Mouse (Mus musculus) skeletal muscle tissue, adult 2 months (tissue): ENCODE data around the gene Ccdc171.
"Not testable (repeated sequence)": the region's sequence is repeated elsewhere in the genome, so short reads cannot be mapped to it uniquely, and the experiment has no call there.

Source experiments
- DNase-seq: peaks from one replicate; pipeline ENCODE4 v3.0.0-alpha.2; 2012; ENCODE audit warnings: low read depth, low spot score

Gene Ccdc171

DNA sequence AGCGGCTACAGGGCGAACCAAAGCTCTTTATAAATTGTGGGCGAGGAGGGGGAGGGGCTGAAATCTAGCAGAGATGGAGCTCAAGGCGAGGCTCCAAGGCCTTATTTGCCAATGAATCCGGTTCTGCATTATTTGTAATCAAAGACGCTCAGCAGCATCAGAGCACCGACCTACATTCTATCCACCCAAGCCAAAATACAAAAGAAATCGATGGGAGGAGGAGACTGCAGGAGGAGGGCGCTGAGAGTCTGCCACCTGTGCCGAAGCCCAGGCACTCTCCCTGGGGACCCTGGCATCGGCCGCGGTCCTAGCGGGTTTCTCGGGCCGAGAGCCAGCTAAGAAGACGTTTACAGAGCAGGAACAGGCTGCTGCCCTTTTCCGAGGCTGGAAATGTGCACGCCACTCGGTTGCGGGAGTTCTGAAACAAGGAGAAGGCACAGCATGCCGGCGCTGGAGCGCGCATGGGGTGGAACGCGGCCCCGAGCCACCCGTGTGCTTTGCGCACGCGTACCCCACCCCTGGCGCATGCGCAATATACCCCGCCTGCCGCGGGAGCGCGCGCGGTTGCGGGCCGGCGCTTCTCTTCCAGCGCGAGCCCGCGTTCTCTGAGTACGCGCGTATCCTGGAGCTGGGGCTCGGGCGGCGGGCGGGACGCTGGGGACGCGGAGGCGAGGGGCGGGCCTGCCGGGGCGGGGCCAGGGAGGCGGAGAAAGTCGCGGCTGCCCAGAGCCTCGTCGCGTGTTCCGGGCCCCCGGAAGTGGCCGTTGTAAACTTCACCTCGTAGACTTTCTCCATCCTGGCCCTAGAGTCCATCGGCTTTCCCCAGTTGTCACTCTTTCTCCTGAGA lies at the start of gene Ccdc171:
TSS of gene Ccdc171 (plus strand) at position 703 of the 847 bp plus-strand sequence.
- DNase-seq = peak; percentile 95

DNA sequence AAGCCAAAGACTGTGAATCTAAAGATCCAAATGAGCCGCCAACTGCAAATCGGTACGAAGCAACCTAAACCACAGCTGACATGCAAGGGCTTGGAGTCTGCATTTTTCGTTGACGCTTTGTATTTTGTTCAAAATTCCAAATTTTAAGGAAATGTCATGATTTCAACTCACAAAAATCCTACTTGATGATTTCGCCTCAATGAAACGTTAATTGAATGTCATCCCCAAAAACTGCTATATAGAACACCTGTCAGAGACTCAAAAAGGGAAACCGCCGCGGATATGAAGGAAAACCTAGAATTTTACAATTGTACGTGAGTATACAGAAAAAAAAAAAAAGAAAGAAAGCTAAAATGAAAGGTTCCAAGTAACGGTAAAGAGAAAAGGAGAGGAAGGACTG lies 40.1 kb upstream of the Ccdc171 start:
- DNase-seq = no peak

GRCm38 (mm10) chr4:83485735-83486116 lies 39.6 kb upstream of the Ccdc171 start:
- peak; percentile 66 for DNase-seq

- peak; percentile 54 for DNase-seq
Observed at GRCm38 (mm10) chr4:83486117-83486901, 39.0 kb upstream of the Ccdc171 start, which contains the start of gene Psip1. Gene Psip1 (minus strand): TSS chr4:83486459.

GRCm38 (mm10) chr4:83489121-83489520 lies 36.2 kb upstream of the Ccdc171 start:
- peak; percentile 1 for DNase-seq

DNA sequence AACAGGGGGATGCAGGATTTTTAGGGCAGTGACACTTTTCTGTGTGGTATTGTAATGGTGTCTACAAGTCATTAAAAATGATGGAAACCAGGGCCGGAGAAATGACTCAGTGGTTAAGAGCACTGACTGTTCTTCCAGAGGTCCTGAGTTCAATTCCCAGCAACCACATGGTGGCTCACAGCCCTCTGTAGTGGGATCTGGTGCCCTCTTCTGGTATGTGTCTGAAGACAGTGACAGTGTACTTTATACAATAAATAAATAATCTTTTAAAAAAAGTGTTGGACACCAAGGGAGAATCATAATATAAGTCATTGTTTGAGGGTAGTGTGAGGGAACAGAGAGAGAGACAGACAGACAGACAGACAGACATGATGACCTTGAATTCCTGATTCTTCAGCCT lies 32.2 kb upstream of the Ccdc171 start:
- no peak for DNase-seq

GRCm38 (mm10) chr4:83497013-83497412 lies 28.3 kb upstream of the Ccdc171 start:
- not testable (repeated sequence) for DNase-seq

- DNase-seq = no peak
Observed at GRCm38 (mm10) chr4:83500154-83501036, 24.9 kb upstream of the Ccdc171 start.

- no peak for DNase-seq
Observed at GRCm38 (mm10) chr4:83501037-83501430, 24.3 kb upstream of the Ccdc171 start.

DNA sequence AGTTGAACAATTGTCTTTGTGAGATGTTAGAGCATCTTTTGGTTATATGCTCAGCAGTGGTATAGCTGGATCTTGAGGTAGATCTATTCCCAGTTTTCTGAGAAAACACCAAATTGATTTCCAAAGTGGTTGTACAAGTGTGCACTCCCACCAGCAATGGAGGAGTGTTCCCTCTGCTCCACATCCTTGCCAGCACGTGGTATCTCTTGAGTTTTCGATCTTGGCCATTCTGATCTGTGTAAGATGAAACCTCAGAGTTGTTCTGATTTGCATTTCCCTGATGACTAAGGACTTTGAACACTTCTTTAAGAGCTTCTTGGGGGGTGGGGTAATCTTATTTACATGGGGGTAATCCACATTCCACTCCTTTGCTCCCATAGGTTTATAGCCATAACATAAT lies 15.7 kb upstream of the Ccdc171 start:
- no peak for DNase-seq

DNA sequence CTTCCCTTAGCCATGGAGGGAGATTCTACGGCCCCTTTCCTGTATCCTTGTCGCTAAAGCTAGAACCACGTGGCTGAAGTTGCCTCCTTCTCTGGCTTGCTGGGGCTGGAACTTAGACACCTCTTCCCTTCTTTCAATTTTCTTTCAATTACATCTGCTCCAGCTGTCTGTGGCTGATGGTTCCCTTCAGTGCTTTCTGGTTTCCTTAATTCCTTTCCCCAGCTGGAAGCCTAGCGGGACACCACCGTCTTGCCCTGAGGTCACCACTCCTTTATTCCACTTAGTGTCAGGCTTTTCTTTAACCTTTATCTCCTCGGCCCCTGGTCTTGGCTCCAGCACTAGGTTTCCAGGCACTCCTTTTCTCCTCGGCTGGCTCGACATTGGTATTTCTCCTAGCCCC lies 14.3 kb upstream of the Ccdc171 start:
- no peak for DNase-seq

DNA sequence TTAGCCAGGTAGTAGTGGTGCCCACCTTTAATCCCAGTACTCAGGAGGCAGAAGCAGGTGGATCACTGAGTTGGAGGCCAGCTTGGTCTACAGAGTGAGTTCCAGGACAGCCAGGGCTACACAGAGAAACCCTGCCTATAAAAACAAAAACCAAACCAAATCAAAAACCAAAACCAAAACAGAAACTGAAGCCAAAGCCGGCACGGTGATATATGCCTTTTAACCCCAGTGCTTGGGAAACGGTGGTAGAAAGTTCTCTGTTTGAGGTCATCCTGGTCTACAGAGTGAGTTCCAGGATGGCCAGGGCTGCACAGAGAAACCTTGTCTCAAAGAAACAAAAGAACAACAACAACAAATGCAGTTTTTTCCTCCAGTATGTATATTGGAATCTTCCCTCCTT lies 13.1 kb upstream of the Ccdc171 start:
- no peak for DNase-seq

DNA sequence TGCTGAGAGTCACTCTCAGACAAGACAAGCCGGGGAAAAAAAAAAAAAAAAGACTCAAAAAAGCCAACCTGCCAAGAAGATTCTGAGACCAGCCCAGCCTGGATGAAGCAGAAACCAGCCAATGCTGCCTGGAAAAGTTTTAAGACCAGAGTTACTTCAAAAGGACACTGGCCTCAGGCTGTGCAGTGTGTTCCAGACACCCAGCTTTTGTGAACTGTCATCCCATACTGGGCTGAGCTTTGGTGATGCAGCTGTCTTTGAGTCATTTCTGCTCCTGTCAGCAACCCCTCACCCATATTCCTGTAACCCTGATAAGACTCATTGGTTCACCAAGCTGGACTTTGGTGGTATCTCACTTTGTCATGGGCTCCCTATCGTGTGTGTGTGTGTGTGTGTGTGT lies 12.7 kb upstream of the Ccdc171 start:
- peak; percentile 14 for DNase-seq

- no peak for DNase-seq
Observed at GRCm38 (mm10) chr4:83514183-83514582, 11.2 kb upstream of the Ccdc171 start.

DNA sequence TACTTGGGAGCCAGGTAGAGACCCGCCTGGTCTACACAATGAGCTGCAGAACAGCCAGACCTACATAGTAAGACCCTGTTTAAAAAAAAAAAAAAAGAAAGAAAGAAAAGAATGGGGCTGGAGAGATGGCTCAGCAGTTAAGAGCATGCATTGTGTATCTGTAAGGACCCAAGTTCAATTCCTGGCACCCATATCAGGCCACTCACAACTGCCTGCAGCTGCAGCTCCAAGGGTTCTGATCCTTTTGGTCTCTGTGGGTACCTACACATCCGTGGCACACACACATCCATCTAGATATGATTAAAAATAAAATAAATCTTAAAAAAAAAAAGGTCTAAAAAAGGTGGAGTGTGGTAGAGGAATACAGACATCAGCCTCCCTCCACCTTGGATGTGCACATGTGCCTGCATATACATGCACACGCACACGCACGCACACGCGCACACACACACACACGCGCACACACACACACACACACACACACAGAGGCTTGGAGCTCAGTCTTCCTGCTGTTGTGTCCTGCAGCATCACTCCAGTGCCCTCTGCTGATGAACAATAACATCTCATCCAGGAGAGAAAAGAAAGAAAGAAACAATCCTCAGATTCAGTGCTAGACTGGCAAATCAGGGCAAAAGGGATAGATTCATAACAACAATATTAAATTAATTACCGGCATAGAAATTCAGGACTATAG lies 10.2 kb upstream of the Ccdc171 start:
- no peak for DNase-seq

GRCm38 (mm10) chr4:83516144-83516543 lies 9.2 kb upstream of the Ccdc171 start:
- not testable (repeated sequence) for DNase-seq

- no peak for DNase-seq
Observed at GRCm38 (mm10) chr4:83519148-83519547, 6.2 kb upstream of the Ccdc171 start.

DNA sequence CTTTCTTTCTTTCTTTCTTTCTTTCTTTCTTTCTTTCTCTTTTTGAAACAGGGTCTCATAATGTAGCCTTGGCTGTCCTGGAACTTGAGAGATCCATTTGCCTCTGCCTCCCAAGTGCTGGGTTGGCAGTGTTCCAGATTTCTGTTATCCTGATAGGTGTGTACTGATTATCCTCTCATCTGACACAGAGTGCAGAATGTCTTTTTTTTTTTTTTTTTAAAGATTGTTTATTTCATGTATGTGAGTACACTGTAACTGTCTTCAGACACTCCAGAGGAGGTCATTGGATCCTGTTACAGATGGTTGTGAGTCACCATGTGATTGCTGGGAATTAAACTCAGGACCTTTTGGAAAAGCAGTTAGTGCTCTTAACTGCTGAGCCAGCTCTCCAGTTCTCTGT lies 5.5 kb upstream of the Ccdc171 start:
- no peak for DNase-seq

DNA sequence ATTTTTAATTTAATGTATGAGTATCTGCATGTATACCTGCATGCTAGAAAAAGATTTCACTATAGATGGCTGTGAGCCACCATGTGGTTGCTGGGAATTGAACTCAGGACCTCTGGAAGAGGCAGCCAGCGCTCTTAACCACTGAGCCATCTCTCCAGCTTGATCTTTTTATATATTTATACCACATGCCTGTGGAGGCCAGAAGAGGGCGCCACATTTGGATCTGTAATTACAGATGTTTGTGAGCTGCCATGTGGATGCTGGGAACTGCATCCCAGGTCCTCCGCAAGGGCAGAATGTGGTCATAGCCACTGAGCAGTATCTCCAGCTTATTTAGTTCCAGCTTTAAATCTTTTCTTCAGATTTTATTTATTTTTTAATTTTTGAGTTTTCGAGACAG lies 5.0 kb upstream of the Ccdc171 start:
- no peak for DNase-seq

GRCm38 (mm10) chr4:83522066-83522465 lies 3.3 kb upstream of the Ccdc171 start:
- DNase-seq = no peak

GRCm38 (mm10) chr4:83524456-83524842 lies 896 bp upstream of the Ccdc171 start:
- DNase-seq = no peak
